Mouse (Mus musculus): ENCODE measurements around the gene Drd4. TPM values are rescaled to one million over a fixed set of nuclear protein-coding genes. Genes with fewer than 3 reads are reported as not detected.

Gene Drd4
- total RNA-seq, 1 experiment from 2014 or later, result not detected

GRCm38 (mm10) chr7:141292583-141293388, 980 bp downstream of the Drd4 start:
- no peak for DNase-seq

GRCm38 (mm10) chr7:141293852-141294471, 2.2 kb downstream of the Drd4 start:
- DNase-seq, result peak; percentile 63

- DNase-seq, result no peak
These were observed 2.7 kb downstream of the Drd4 start for GRCm38 (mm10) chr7:141294479-141294878.

GRCm38 (mm10) chr7:141297926-141298650, 6.3 kb downstream of the Drd4 start:
- no peak for DNase-seq

- DNase-seq, result no peak
These were observed 7.4 kb downstream of the Drd4 start for GRCm38 (mm10) chr7:141299175-141299574.

- DNase-seq, result peak; percentile 39
These were observed 9.6 kb downstream of the Drd4 start for GRCm38 (mm10) chr7:141301386-141301785.

GRCm38 (mm10) chr7:141302702-141303268, 11.0 kb downstream of the Drd4 start:
- DNase-seq, result no peak

- DNase-seq, result no peak
These were observed 12.7 kb downstream of the Drd4 start for GRCm38 (mm10) chr7:141304537-141304936.

GRCm38 (mm10) chr7:141314416-141314815, 22.6 kb downstream of the Drd4 start:
- peak; percentile 49 for DNase-seq

- no peak for DNase-seq
These were observed 23.3 kb downstream of the Drd4 start for GRCm38 (mm10) chr7:141315076-141315475.

- peak; percentile 35 for DNase-seq
These were observed 24.2 kb downstream of the Drd4 start for GRCm38 (mm10) chr7:141315974-141316373.

GRCm38 (mm10) chr7:141317619-141318132, 25.9 kb downstream of the Drd4 start:
- no peak for DNase-seq

GRCm38 (mm10) chr7:141319446-141319845, 27.6 kb downstream of the Drd4 start:
- no peak for DNase-seq

GRCm38 (mm10) chr7:141324686-141325085, 32.9 kb downstream of the Drd4 start:
- DNase-seq, result no peak

- DNase-seq, result no peak
These were observed 35.0 kb downstream of the Drd4 start for GRCm38 (mm10) chr7:141326546-141327446.

GRCm38 (mm10) chr7:141327469-141328372, 35.9 kb downstream of the Drd4 start, which contains the start of the genes Deaf1 and Tmem80:
Gene Deaf1 (minus strand): TSS chr7:141327690.
Gene Tmem80 (plus strand): TSS chr7:141327739.
- DNase-seq, result peak; percentile 99

- no peak for DNase-seq
These were observed 36.7 kb downstream of the Drd4 start for GRCm38 (mm10) chr7:141328373-141328990.

- no peak for DNase-seq
These were observed 38.9 kb downstream of the Drd4 start for GRCm38 (mm10) chr7:141330706-141331105.

GRCm38 (mm10) chr7:141331990-141332389, 40.2 kb downstream of the Drd4 start:
- no peak for DNase-seq

All from adrenal gland, postnatal 25 days (tissue).